Mouse (Mus musculus) liver, embryonic 16.5 days (tissue): ENCODE data around the gene Eif5a. TPM values are rescaled to one million over a fixed set of nuclear protein-coding genes. Genes with fewer than 3 reads are reported as not detected.
A peak's percentile ranks its signal among the peaks of the same experiment; 100 is the strongest.
"Not testable (repeated sequence)": the region's sequence is repeated elsewhere in the genome, so short reads cannot be mapped to it uniquely, and the experiment has no call there.

ENCODE experiments used
- ATAC-seq: fragments of 200-750 bp; cut with Nextera tagmentation; 2 replicates; pipeline ENCODE4 v1.8.0; 2017; ENCODE audit warnings: low read depth, mild to moderate bottlenecking, moderate number of reproducible peaks, moderate library complexity
- H3K27ac ChIP-seq: fragments of 300-500 bp; sonication (generic); 2 replicates; pipeline ENCODE4 v1.5.1; 2014; ENCODE audit warnings: mild to moderate bottlenecking, low read length
- H3K27me3 ChIP-seq: fragments of 300-500 bp; sonication (generic); 2 replicates; pipeline ENCODE4 v1.6.1; 2014; ENCODE audit warnings: low read depth, low read length, mixed read lengths; ENCODE audit not compliant: control insufficient read depth, insufficient read depth
- H3K36me3 ChIP-seq: fragments of 300-500 bp; sonication (generic); 2 replicates; pipeline ENCODE4 v1.6.1; 2014; ENCODE audit warnings: mild to moderate bottlenecking; ENCODE audit not compliant: control insufficient read depth, insufficient read depth
- H3K4me1 ChIP-seq: fragments of 300-500 bp; sonication (generic); 2 replicates; pipeline ENCODE4 v1.6.1; 2014; ENCODE audit warnings: low read depth, low read length, mixed read lengths; ENCODE audit not compliant: control insufficient read depth
- H3K4me2 ChIP-seq: fragments of 300-500 bp; sonication (generic); 2 replicates; pipeline ENCODE4 v1.6.1; 2014; ENCODE audit warnings: low read depth, low read length, mixed read lengths
- H3K4me3 ChIP-seq: fragments of 300-500 bp; sonication (generic); 2 replicates; pipeline ENCODE4 v1.5.1; 2014; ENCODE audit warnings: low read depth, mild to moderate bottlenecking, low read length
- H3K9ac ChIP-seq: fragments of 300-500 bp; sonication (generic); 2 replicates; pipeline ENCODE4 v1.6.1; 2014; ENCODE audit warnings: low read depth, low read length
- H3K9me3 ChIP-seq: fragments of 300-500 bp; sonication (generic); replicated peaks from 2 replicates; pipeline ENCODE4 v1.6.1; 2016; ENCODE audit warnings: low read length; ENCODE audit not compliant: control insufficient read depth
- WGBS: fragments of 180-500 bp; shearing (Covaris S2); extraction: QIAGEN DNeasy Blood & Tissue Kit; methylation state at CpG from one replicate; pipeline ENCODE4 v1.1.7; 2014; ENCODE audit not compliant: insufficient replicate concordance; 5-methylcytosine and 5-hydroxymethylcytosine counted together
- polyA plus RNA-seq: library from polyadenylated mRNA; unstranded; fragments of >200 nt; fragmentation: Nextera tagmentation; extraction: Ambion mirVana; gene quantifications from 2 replicates; pipeline ENCODE4 v1.2.1, GENCODE M21; 2015

The Eif5a gene
- polyA plus RNA-seq, 1 experiment from 2014 or later, result 1,065 TPM

DNA sequence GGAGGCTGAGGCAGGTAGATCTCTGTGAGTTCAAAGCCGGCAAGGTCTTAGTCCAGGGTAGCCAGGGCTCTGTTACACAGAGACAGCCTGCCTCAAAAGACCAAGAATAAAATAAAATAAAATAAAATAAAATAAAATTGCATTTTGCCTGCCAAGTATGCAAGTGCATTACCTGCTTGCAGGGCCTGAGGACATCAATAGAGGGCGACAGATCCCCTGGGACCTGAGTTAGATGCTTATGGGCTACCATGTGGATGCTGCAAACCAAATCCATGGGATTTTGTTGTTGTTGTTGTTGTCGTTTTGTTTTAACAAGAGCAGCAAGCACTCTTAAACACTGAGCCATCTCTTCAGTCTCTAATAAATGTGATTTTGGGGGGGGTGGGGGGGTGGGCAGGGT lies 10.5 kb upstream of the Eif5a start:
- Histone ChIP-seq H3K9ac (no peak overlapping the region), H3K27me3 (peaks cover 31% of the 10 kb centered on the region), H3K27ac (no peak overlapping the region), H3K9me3 (no peaks in the 10 kb centered on the region), H3K4me2 (no peak overlapping the region), H3K4me1 (peaks cover 25% of the 10 kb centered on the region), H3K36me3 (no peaks in the 10 kb centered on the region), H3K4me3 (no peak overlapping the region)
- ATAC-seq, result no peak
- 24% methylated on average over 3 of the region's 3 CpGs for WGBS

DNA sequence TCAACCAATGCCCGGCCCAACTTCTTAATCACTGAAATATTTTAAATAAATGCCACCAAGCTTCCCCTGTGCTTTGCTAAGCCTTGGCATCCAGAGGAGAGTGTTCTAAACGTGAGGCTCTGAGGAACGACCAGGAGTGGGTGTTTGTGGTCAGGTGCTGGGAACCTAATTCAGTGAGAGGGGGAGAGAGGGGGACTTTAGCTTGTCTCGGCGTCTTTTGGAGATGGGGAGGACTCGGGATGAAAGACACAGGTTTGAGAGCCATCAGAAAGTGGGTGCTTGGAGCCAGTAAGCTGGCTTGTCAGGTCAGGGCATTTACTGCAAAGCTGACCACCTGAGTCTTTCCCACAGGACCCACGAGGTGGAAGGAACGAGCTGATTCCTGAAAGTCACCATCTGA lies 10.0 kb upstream of the Eif5a start:
- no peaks in the 10 kb centered on the region for H3K9me3 ChIP-seq
- no peaks in the 10 kb centered on the region for H3K36me3 ChIP-seq
- peaks cover 25% of the 10 kb centered on the region for H3K4me1 ChIP-seq
- WGBS, result 38% methylated on average over 8 of the region's 8 CpGs
- no peak for ATAC-seq
- H3K9ac ChIP-seq, result no peak overlapping the region
- no peak overlapping the region for H3K4me2 ChIP-seq
- H3K4me3 ChIP-seq, result no peak overlapping the region
- peak overlapping the region; percentile 6; the same call in 1 of the 2 replicates for H3K27ac ChIP-seq
- peaks cover 26% of the 10 kb centered on the region for H3K27me3 ChIP-seq

DNA sequence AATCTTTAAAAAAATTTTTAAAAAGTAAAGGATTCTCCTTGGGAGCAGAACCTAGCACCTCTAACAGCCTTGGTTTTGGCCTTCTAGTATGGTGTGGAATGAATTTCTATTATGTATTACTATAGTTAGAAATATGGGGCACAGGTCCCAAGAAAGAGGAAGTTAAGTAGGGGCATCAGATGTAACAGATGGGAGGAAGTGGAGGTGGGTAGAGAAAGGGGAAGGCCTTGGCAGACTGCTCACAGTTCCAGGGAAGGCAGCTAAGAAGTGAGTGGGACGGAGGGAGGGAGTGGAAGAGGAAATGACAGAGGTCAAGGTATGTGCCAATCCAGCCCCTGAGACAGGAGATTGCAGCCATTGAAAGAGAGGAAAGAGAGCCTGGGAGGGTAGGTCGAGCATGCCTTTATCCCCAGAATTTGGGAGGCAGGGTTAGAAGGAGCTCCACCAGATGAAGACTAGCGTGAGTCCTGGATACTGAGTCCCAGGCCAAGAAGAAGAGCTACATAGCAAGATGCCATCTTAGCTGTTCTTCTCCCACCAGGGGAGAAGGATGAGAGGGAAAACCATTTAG lies 9.3 kb upstream of the Eif5a start:
- ATAC-seq, result no peak
- 35% methylated on average over 3 of the region's 3 CpGs for WGBS
- no peak overlapping the region for H3K9ac ChIP-seq
- H3K9me3 ChIP-seq, result no peaks in the 10 kb centered on the region
- no peak overlapping the region for H3K4me2 ChIP-seq
- no peaks in the 10 kb centered on the region for H3K36me3 ChIP-seq
- no peak overlapping the region for H3K4me3 ChIP-seq
- H3K4me1 ChIP-seq, result peaks cover 20% of the 10 kb centered on the region
- peak overlapping the region; percentile 36; the same call in 1 of the 2 replicates for H3K27ac ChIP-seq
- H3K27me3 ChIP-seq, result peaks cover 19% of the 10 kb centered on the region

DNA sequence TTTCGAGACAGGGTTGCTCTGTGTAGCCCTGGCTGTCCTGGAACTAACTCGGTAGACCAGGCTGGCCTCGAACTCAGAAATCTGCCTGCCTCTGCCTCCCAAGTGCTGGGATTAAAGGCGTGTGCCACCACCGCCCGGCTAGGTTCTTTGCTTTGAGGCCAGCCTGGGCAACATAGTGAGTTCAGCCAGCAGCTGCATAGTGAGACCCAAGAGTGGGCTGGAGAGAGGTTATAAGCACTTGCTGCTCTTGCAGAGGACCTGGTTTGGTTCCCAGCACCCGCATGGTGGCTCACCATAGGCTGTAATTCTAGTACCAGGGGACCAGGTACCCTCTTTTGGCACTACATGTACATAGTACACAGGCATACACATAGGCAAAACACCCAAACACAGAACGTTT lies 8.4 kb upstream of the Eif5a start:
- ATAC-seq, H3K4me2 ChIP-seq, H3K27me3 ChIP-seq, H3K36me3 ChIP-seq, H3K9me3 ChIP-seq, H3K27ac ChIP-seq, H3K9ac ChIP-seq, H3K4me3 ChIP-seq: not testable (repeated sequence)
- 78% methylated on average over 8 of the region's 8 CpGs for WGBS
- H3K4me1 ChIP-seq, result peaks cover 11% of the 10 kb centered on the region

DNA sequence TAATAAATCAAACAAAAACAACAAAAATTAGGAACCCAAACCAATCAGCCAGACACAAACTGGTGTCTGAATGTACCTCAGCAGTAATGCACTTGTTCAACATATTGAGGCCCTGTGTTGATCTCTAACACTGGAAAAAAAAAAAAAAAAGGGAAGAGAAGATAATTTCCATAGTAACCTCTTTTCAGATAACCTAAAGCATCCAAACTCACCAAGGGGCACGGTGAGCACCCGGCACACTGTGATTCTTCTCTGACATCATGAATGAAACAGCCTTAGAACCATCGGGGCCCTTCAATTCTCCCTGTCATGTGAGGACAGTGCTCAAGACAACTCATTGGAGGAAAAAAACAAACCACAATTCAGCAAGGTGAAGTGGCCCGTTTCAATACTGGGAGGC lies 8.0 kb upstream of the Eif5a start:
- Histone ChIP-seq H3K36me3 (no peaks in the 10 kb centered on the region), H3K27me3 (peaks cover 5% of the 10 kb centered on the region), H3K4me1 (peaks cover 7% of the 10 kb centered on the region), H3K27ac (no peak overlapping the region), H3K4me2 (no peak overlapping the region), H3K4me3 (no peak overlapping the region), H3K9me3 (no peaks in the 10 kb centered on the region), H3K9ac (no peak overlapping the region)
- WGBS, result 30% methylated on average over 4 of the region's 4 CpGs
- no peak for ATAC-seq

DNA sequence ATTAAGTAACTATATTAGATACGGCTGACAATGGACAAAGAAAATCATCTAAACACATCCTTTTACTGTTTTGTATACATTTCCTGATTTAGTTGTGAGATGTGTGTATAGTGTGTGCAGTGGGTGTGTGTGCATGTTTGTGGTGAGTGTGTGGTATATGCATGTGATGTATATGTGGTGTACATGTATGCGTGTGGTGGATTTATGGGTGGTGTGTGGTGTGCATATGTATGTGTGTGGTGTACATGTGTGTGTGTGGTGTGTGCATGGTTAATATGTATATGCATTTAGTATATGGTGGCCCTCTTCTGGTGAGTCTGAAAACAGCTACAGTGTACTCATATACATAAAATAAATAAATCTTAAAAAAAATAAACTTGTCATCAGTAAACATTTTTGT lies 5.7 kb upstream of the Eif5a start:
- Histone ChIP-seq H3K27ac (no peak overlapping the region), H3K4me1 (peaks cover 17% of the 10 kb centered on the region), H3K4me2 (no peak overlapping the region), H3K27me3 (no peaks in the 10 kb centered on the region), H3K4me3 (no peak overlapping the region), H3K36me3 (no peaks in the 10 kb centered on the region), H3K9ac (no peak overlapping the region), H3K9me3 (no peaks in the 10 kb centered on the region)
- 86% methylated on average over 2 of the region's 2 CpGs for WGBS
- no peak for ATAC-seq

DNA sequence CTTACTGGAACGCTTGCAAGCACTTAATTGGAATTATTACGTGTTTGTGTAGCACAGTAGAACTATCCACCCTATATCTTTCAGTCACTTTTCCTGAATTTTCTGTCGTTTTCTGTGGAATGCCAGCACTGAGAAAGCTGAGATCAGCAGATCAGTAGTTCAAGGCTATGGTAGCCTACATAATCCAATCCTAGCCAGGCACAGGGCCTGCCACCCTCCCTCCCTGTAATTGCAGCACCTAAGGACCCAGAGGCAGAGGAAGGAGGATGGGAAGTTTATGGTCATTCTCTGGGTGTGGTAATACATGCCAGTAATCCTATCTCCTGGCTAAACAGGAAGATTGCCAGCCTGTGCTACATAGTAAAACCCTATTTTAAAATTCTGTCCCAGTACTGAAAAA lies 1.0 kb upstream of the Eif5a start:
- 66% methylated on average over 3 of the region's 3 CpGs for WGBS
- Histone ChIP-seq H3K27me3 (no peaks in the 10 kb centered on the region), H3K36me3 (peaks cover 13% of the 10 kb centered on the region), H3K4me2 (peak overlapping the region; percentile 92), H3K9me3 (no peaks in the 10 kb centered on the region), H3K4me1 (peaks cover 37% of the 10 kb centered on the region), H3K27ac (peak overlapping the region; percentile 99), H3K4me3 (peak overlapping the region; percentile 96), H3K9ac (peak overlapping the region; percentile 80)
- no peak for ATAC-seq

DNA sequence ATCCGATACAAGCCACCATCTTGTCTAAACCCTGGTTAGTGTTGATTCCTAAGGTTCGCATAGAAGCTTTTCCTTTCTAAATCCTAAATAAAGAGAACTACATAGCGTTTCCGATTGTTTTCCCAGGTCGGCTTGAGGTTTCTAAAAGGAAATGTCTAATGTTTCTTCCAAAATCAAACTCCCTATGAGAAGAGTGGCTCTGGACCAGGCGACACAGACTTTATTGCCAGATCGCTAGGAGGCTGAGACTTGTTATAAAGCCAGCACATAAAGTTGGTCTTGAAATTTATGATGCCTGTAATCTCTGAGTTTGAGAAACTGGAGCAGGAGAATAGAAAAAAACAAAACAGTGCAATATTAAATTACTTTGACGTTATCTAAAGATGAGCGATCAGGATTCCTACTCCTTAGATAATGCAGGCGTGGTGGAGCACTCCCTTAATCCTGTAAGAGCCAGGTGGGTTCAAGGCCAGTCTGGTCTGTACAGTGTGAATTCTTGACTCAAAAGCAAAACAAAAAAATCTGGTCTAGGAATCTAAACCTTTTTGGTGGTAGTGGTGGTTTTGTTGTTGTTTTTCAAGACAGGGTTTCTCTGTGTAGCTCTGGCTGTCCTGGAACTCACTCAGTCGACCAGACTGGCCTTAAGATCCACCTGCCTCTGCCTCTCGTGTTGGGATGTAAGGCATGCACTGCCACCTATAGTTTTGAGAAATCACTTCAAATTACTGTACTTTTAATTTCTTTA lies 426 bp upstream of the Eif5a start:
- ATAC-seq, result no peak
- 2% methylated on average over 12 of the region's 12 CpGs for WGBS

DNA sequence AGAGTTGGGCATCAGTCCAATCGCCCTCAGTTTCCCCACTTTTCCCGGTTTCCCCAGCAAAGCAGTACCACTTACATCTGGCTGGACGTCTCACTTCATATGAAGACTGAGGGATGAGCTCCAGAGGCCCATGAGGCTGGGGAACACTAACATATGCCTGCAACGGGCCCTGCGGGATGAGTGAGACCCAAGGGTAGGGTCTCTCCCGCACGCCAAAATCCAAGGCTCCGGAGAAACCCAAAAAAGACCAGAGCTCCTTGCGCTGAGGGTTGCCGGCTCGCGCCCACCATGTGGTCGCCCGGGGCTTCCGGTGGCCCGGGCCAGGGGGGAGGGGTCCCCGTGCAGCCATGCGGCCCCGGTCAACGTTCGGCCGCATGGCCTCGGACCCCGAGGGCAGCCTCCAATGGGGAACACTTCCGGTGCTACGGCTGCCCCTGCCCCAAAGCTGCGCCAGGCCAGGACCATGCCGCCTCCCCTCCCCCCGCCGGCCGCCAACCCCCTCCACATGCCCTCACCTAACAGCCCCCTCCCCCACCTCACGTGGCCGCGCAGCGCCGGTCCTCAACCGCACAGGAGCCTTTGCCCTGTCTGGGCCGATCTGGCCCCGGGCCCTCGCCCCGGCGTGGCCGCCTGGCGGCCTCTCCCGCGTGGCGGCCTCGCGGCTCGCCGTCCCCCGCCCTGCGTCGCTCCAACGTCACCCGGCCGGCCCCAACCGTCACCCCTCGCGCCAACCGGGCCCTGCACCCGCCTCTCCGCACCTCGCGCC lies 1.3 kb downstream of the Eif5a start:
- Histone ChIP-seq H3K27ac (peak overlapping the region; percentile 99), H3K36me3 (peaks cover 33% of the 10 kb centered on the region), H3K9ac (peak overlapping the region; percentile 98), H3K9me3 (no peaks in the 10 kb centered on the region), H3K4me3 (peak overlapping the region; percentile 96), H3K4me2 (peak overlapping the region; percentile 90), H3K27me3 (no peaks in the 10 kb centered on the region), H3K4me1 (peaks cover 60% of the 10 kb centered on the region)
- under 1% methylated on average over 47 of the region's 65 CpGs for WGBS
- ATAC-seq, result peak; percentile 7

More for the DNA sequence above, 426 bp upstream of the Eif5a start:
- no peaks in the 10 kb centered on the region for H3K27me3 ChIP-seq
- peak overlapping the region; percentile 80 for H3K9ac ChIP-seq
- H3K9me3 ChIP-seq, result no peaks in the 10 kb centered on the region
- H3K36me3 ChIP-seq, result peaks cover 19% of the 10 kb centered on the region
- H3K27ac ChIP-seq, result peak overlapping the region; percentile 99
- H3K4me3 ChIP-seq, result peak overlapping the region; percentile 96
- H3K4me1 ChIP-seq, result peaks cover 43% of the 10 kb centered on the region
- H3K4me2 ChIP-seq, result peak overlapping the region; percentile 92
